Mouse (Mus musculus) liver, embryonic 14 days (tissue): ENCODE measurements around the gene Wfdc8. TPM values are rescaled to one million over a fixed set of nuclear protein-coding genes. Genes with fewer than 3 reads are reported as not detected.

Source experiments
- polyA plus RNA-seq: library from polyadenylated mRNA; depleted of rRNA; stranded (reverse); fragments of >200 nt; gene quantifications from 2 replicates; pipeline ENCODE4 v1.2.3, GENCODE M21; 2012; rRNA removed

The Wfdc8 gene
- polyA plus RNA-seq = not detected in 2 replicates

GRCm38 (mm10) chr2:164613471-164613870 is at the start of gene Wfdc8, which contains the start of gene Wfdc6b:
Wfdc8 (minus strand) TSS chr2:164613626.
Wfdc6b (plus strand) TSS chr2:164613522.

GRCm38 (mm10) chr2:164656483-164656882 is 43.1 kb upstream of the Wfdc8 start, which contains the start of gene Wfdc9:
Wfdc9 (minus strand) TSS chr2:164656583.

GRCm38 (mm10) chr2:164655858-164656257 is 42.4 kb upstream of the Wfdc8 start, which contains the start of gene Wfdc10:
Wfdc10 (plus strand) TSS chr2:164656046.

DNA sequence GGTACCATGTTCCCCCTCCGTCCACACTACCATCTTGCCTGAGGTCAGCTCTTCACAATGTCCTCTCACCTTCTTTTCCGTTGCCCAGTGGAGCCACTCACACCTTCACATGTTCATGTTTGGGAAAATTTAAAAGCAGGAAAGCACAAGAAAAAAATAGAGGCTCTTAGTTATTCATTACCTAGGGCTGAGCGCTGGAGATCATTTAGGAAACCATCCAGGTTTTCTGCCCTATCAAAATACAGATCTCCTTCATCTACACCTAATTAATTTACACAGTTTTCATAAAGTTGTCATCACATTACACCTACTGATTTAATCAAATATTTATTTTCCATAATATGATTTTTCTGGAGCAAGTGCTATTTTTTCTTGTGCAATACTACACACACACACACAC is 25.3 kb upstream of the Wfdc8 start, which contains the start of gene Wfdc16:
Gene Wfdc16, minus strand, starts transcription at position 101 of the 400 bp plus-strand sequence.

DNA sequence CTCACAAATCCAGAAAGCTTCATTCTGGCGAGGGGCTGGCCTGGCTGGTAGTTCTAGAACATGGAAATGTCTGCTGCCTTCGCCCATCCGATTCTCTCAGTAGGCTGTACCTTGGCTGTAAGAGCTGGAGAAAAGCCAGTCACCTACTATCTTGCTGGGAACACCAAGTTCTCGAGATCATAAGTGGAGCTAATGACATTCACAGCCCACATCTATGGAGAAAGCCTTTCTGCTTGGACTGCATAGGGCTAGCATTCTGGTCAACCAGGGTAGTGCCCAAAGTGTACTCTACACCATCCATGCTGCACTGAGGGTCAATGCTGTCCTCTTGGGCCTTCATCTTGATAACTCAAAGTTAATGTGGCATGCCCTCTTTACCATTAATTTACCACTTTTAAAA is 19.9 kb downstream of the Wfdc8 start, which contains the start of gene Eppin:
Gene Eppin, minus strand, starts transcription at position 101 of the 400 bp plus-strand sequence.

DNA sequence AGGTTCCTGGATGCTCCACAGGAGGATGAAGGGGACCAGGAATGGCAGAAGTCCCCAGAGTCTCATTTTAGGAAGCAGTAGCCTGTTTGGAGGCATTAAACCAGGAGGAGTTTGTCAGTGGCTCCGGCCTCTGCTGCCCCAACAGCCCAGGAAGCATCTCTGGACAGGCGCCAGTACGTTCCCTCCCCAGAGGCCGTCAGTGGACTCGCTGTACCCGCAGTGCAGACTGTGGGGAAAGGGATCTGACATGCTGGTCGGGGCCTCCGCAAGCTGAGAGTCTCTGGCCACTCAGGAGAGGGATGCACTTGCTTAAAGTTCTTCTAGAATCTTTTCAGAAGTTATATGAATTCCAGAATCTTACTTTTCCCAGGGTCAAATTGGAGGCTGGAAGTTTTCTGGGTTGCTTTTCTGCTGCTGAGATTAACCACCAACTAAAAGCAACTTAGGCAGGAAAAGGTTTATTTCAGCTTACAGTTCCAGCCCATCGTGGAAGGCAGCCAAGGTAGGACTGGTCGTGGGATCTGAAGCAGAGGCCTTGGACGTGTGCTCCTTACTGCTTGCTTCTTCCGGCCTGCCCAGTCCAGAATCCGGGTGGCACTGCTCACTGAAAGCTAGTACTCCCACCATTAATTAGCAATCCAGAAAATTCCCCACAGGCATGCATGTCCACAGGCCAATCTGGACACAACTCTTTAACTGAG is 28.3 kb downstream of the Wfdc8 start, which contains the start of gene Wfdc6a:
Gene Wfdc6a, minus strand, starts transcription at position 423 of the 701 bp plus-strand sequence.

DNA sequence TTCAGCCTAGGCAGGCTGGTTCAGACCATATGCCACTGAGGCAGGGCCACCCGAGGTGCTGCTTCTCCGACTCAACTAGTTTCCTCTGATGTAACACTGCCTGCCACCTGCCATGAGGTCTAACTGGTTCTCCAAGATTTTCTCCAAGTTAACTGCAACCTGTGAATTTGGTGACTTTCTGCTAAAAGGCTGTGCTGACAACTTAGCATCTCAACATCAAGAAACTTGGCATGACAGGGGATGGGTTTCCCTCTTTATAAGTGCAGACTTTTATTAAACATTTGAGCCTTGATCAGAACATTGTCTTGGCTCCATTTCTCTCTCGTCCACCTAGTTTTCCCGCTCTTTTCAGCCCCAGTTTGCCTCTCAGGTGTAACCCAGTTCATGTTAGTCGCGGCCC is 40.1 kb downstream of the Wfdc8 start, which contains the start of gene Spint3:
Gene Spint3, minus strand, starts transcription at position 101 of the 400 bp plus-strand sequence.

DNA sequence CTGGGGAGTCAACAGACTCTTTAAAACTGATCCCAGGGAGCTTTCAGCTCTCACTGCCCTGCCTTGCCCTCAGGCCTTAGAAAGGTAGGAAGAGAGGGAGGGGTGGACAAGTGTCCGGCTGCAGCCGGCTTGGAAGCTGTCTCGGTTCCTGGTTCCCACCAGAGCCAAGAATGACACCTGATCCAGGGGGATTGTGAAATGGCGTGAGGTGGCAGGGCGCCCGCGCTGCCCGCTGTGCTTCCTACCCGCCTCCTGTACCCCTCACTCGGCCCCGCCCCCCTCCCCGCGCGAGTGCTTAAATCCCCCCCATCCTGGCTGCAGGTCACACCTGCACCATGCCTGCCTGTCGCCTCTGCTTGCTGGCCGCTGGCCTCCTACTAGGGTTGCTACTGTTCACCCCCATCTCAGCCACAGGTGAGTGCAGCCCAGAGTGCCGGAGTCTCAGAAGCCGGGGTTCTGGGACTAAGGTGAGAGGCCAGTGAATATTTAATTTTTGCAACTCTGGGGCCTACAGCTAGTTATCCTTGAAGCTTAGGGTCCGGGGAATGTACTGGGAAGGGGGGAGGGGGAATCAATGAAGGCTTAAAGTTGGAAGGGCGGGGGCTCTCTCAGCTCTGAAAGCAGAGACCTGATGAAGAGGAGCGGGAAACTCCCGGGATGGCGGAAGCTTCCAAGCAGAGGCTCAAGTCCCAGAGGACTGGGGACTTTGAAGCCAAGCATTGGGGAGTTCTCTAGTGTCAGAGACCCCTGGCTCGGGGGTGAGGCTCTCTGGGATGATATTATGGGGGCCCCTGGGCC is 50.8 kb downstream of the Wfdc8 start, which contains the start of gene Wfdc2:
Gene Wfdc2, plus strand, starts transcription at position 23 of the 798 bp plus-strand sequence.

Other genes starting within 250 kb of the Wfdc8 start
- 8.6 and 9.0 TPM in 2 replicates for gene Slpi, start 224.5 kb downstream of the Wfdc8 start, polyA plus RNA-seq
- 0.07 TPM in 1 of 2 replicates, not detected in the other for gene Rbpjl, start 210.5 kb downstream of the Wfdc8 start, polyA plus RNA-seq
- 0.06 and 0.24 TPM in 2 replicates for gene Matn4, start 208.5 kb downstream of the Wfdc8 start, polyA plus RNA-seq
- gene Sdc4, start 169.7 kb downstream of the Wfdc8 start, polyA plus RNA-seq = 10.9 and 13.1 TPM in 2 replicates
- gene Sys1, start 156.7 kb downstream of the Wfdc8 start, polyA plus RNA-seq = 13.3 and 16.2 TPM in 2 replicates
- gene Gm20458, start 152.7 kb downstream of the Wfdc8 start, polyA plus RNA-seq = 0.15 and 0.50 TPM in 2 replicates
- gene Trp53tg5, start 139.9 kb downstream of the Wfdc8 start, polyA plus RNA-seq = not detected in 2 replicates
- gene Dbndd2, start 127.5 kb downstream of the Wfdc8 start, polyA plus RNA-seq = 5.0 and 5.1 TPM in 2 replicates
- 16.7 and 21.2 TPM in 2 replicates for gene Pigt, start 116.1 kb downstream of the Wfdc8 start, polyA plus RNA-seq
- gene Wfdc2, start 51.2 kb downstream of the Wfdc8 start, polyA plus RNA-seq = 0.70 and 1.2 TPM in 2 replicates
- not detected in 2 replicates for gene Spint3, start 40.2 kb downstream of the Wfdc8 start, polyA plus RNA-seq
- gene Wfdc6a, start 28.2 kb downstream of the Wfdc8 start, polyA plus RNA-seq = 0.07 TPM in 1 of 2 replicates, not detected in the other
- not detected in 2 replicates for gene Eppin, start 20.0 kb downstream of the Wfdc8 start, polyA plus RNA-seq
- not detected in 2 replicates for gene Wfdc6b, start 104 bp downstream of the Wfdc8 start, polyA plus RNA-seq
- not detected in 2 replicates for gene Wfdc16, start 25.2 kb upstream of the Wfdc8 start, polyA plus RNA-seq
- not detected in 2 replicates for gene Wfdc10, start 42.4 kb upstream of the Wfdc8 start, polyA plus RNA-seq
- gene Wfdc9, start 43.0 kb upstream of the Wfdc8 start, polyA plus RNA-seq = not detected in 2 replicates
- gene Wfdc11, start 60.5 kb upstream of the Wfdc8 start, polyA plus RNA-seq = not detected in 2 replicates
- not detected in 2 replicates for gene Wfdc13, start 71.5 kb upstream of the Wfdc8 start, polyA plus RNA-seq
- not detected in 2 replicates for gene Spint4, start 84.9 kb upstream of the Wfdc8 start, polyA plus RNA-seq
- gene Spint5, start 101.7 kb upstream of the Wfdc8 start, polyA plus RNA-seq = not detected in 2 replicates
- 1.6 and 1.7 TPM in 2 replicates for gene Wfdc3, start 132.3 kb upstream of the Wfdc8 start, polyA plus RNA-seq
- gene Dnttip1, start 132.4 kb upstream of the Wfdc8 start, polyA plus RNA-seq = 26.6 and 27.2 TPM in 2 replicates
- gene Ube2c, start 156.3 kb upstream of the Wfdc8 start, polyA plus RNA-seq = 386 and 491 TPM in 2 replicates
- gene Tnnc2, start 166.3 kb upstream of the Wfdc8 start, polyA plus RNA-seq = 0.45 and 15.8 TPM in 2 replicates
- gene Snx21, start 172.2 kb upstream of the Wfdc8 start, polyA plus RNA-seq = 2.3 and 2.4 TPM in 2 replicates
- gene Acot8, start 191.3 kb upstream of the Wfdc8 start, polyA plus RNA-seq = 19.0 and 20.4 TPM in 2 replicates
- gene Zswim3, start 191.5 kb upstream of the Wfdc8 start, polyA plus RNA-seq = 2.2 and 2.4 TPM in 2 replicates
- 1.8 and 2.2 TPM in 2 replicates for gene Zswim1, start 209.1 kb upstream of the Wfdc8 start, polyA plus RNA-seq
- 0.05 TPM in 1 of 2 replicates, not detected in the other for gene Spata25, start 214.9 kb upstream of the Wfdc8 start, polyA plus RNA-seq
- gene Ctsa, start 219.2 kb upstream of the Wfdc8 start, polyA plus RNA-seq = 58.4 and 71.2 TPM in 2 replicates
- gene Neurl2, start 219.8 kb upstream of the Wfdc8 start, polyA plus RNA-seq = 0.88 and 0.89 TPM in 2 replicates
- 6.8 and 8.1 TPM in 2 replicates for gene Pltp, start 244.1 kb upstream of the Wfdc8 start, polyA plus RNA-seq